32 mouse cellular contexts compared by ENCODE assay signal in genomic region chr12:51516726-51517125, GRCm38 (mm10).
"Had no signal": no experiment of that assay in that cellular context is flagged by ENCODE, and none has a peak within 500 bp of the region (broad histone marks: within the 10 kb centered on the region; RNA-seq: fewer than 3 reads in every experiment).

No protein-coding gene starts in this region.

- H3K27me3 ChIP-seq: limb, embryonic 12.5 days; limb, embryonic 13.5 days; limb, embryonic 15.5 days; liver, embryonic 12.5 days; liver, embryonic 13.5 days; liver, embryonic 15.5 days; lung, embryonic 15.5 days; megakaryocyte, embryonic 14.5 days; midbrain, embryonic 12.5 days; midbrain, embryonic 13.5 days; midbrain, embryonic 15.5 days; neural tube, embryonic 12.5 days had no signal

- H3K4me1 ChIP-seq: limb, embryonic 10.5 days; limb, embryonic 12.5 days; limb, embryonic 13.5 days; limb, embryonic 15.5 days; liver, embryonic 12.5 days; liver, embryonic 13.5 days; liver, embryonic 15.5 days; lung, embryonic 15.5 days; megakaryocyte, embryonic 14.5 days; midbrain, embryonic 10.5 days; midbrain, embryonic 12.5 days; midbrain, embryonic 13.5 days; midbrain, embryonic 15.5 days; neural tube, embryonic 12.5 days had no signal

- H3K9me3 ChIP-seq: limb, embryonic 10.5 days; limb, embryonic 12.5 days; limb, embryonic 13.5 days; limb, embryonic 15.5 days; liver, embryonic 12.5 days; liver, embryonic 13.5 days; liver, embryonic 15.5 days; lung, embryonic 15.5 days; megakaryocyte, embryonic 14.5 days; midbrain, embryonic 10.5 days; midbrain, embryonic 12.5 days; midbrain, embryonic 13.5 days; midbrain, embryonic 15.5 days; neural tube, embryonic 12.5 days had no signal

- DNase-seq: left cerebral cortex, postnatal 4 days; liver; liver, embryonic 13.5 days; liver, postnatal 0 days; lung, adult 18-20 months; lung, adult 2 months; lung, embryonic 14.5 days; lung, postnatal 10 days; lung, postnatal 14 days; lung, postnatal 36 days; lung, postnatal 4 days; midbrain, embryonic 14.5 days had no signal

- H3K4me2 ChIP-seq: limb, embryonic 12.5 days; limb, embryonic 13.5 days; limb, embryonic 15.5 days; liver, embryonic 11.5 days; liver, embryonic 12.5 days; liver, embryonic 13.5 days; liver, embryonic 15.5 days; lung, embryonic 14.5 days; lung, embryonic 15.5 days; midbrain, embryonic 11.5 days; midbrain, embryonic 12.5 days; midbrain, embryonic 13.5 days; midbrain, embryonic 15.5 days; neural tube, embryonic 12.5 days had no signal

- H3K27ac ChIP-seq: limb, embryonic 10.5 days; limb, embryonic 12.5 days; limb, embryonic 13.5 days; limb, embryonic 15.5 days; liver, embryonic 12.5 days; liver, embryonic 13.5 days; liver, embryonic 14.5 days; liver, embryonic 15.5 days; lung, embryonic 15.5 days; macrophage; midbrain, embryonic 10.5 days; midbrain, embryonic 12.5 days; midbrain, embryonic 13.5 days; midbrain, embryonic 15.5 days; neural tube, embryonic 12.5 days had no signal

- H3K36me3 ChIP-seq: limb, embryonic 10.5 days; limb, embryonic 12.5 days; limb, embryonic 13.5 days; limb, embryonic 15.5 days; liver, embryonic 12.5 days; liver, embryonic 13.5 days; liver, embryonic 15.5 days; lung, embryonic 15.5 days; midbrain, embryonic 10.5 days; midbrain, embryonic 12.5 days; midbrain, embryonic 13.5 days; midbrain, embryonic 15.5 days; neural tube, embryonic 12.5 days had no signal

- H3K9ac ChIP-seq: limb, embryonic 12.5 days; limb, embryonic 13.5 days; limb, embryonic 15.5 days; liver, embryonic 12.5 days; liver, embryonic 13.5 days; liver, embryonic 14.5 days; liver, embryonic 15.5 days; liver, postnatal 0 days; lung, embryonic 14.5 days; lung, embryonic 15.5 days; midbrain, embryonic 12.5 days; midbrain, embryonic 13.5 days; midbrain, embryonic 15.5 days; neural tube, embryonic 12.5 days had no signal

- H3K4me3 ChIP-seq: limb, embryonic 10.5 days; limb, embryonic 12.5 days; limb, embryonic 13.5 days; limb, embryonic 15.5 days; liver, embryonic 12.5 days; liver, embryonic 13.5 days; liver, embryonic 15.5 days; lung, embryonic 15.5 days; megakaryocyte, embryonic 14.5 days; midbrain, embryonic 10.5 days; midbrain, embryonic 12.5 days; midbrain, embryonic 13.5 days; midbrain, embryonic 15.5 days; myocyte; neural tube, embryonic 12.5 days had no signal

- ATAC-seq: liver, embryonic 12.5 days; liver, postnatal 0 days; lung, postnatal 0 days; midbrain, embryonic 13.5 days; midbrain, embryonic 15.5 days; midbrain, embryonic 16.5 days had no signal
